Mouse (Mus musculus) R1 (cell line): ENCODE measurements at regions not wholly inside any gene's neighbourhood (a gene's known extent, or its start where the extent isn't known, plus 50 kb on each side); places are given as distances from the start of the nearest gene placed in this dataset.

Experiments
- DNase-seq: peaks from one replicate; pipeline ENCODE4 v3.0.0-alpha.2; 2018; ENCODE audit warnings: low read depth, low spot score

GRCm38 (mm10) chr5:17176771-17177170 lies 196.2 kb upstream of the Speer4f2 start:
- no peak for DNase-seq

- DNase-seq, result no peak
Measured at GRCm38 (mm10) chr5:17208554-17209283, 164.3 kb upstream of the Speer4f2 start.

GRCm38 (mm10) chr5:17210723-17211245 lies 162.2 kb upstream of the Speer4f2 start:
- DNase-seq, result no peak

- peak; percentile 14 for DNase-seq
Measured at GRCm38 (mm10) chr5:17223542-17223941, 149.4 kb upstream of the Speer4f2 start.

- no peak for DNase-seq
Measured at GRCm38 (mm10) chr5:17247732-17248606, 125.0 kb upstream of the Speer4f2 start.

GRCm38 (mm10) chr5:17260541-17261325 lies 112.2 kb upstream of the Speer4f2 start:
- DNase-seq, result no peak

- no peak for DNase-seq
Measured at GRCm38 (mm10) chr5:17262126-17262525, 110.9 kb upstream of the Speer4f2 start.

GRCm38 (mm10) chr5:17271153-17271552 lies 101.8 kb upstream of the Speer4f2 start:
- DNase-seq, result no peak

GRCm38 (mm10) chr5:17271722-17272479 lies 101.1 kb upstream of the Speer4f2 start:
- DNase-seq, result no peak

- DNase-seq, result no peak
Measured at GRCm38 (mm10) chr5:17275346-17275745, 97.6 kb upstream of the Speer4f2 start.

- no peak for DNase-seq
Measured at GRCm38 (mm10) chr5:17276782-17277578, 96.0 kb upstream of the Speer4f2 start.

- DNase-seq, result no peak
Measured at GRCm38 (mm10) chr5:17280203-17280602, 92.8 kb upstream of the Speer4f2 start.

- DNase-seq, result no peak
Measured at GRCm38 (mm10) chr5:17280951-17281350, 92.0 kb upstream of the Speer4f2 start.

- no peak for DNase-seq
Measured at GRCm38 (mm10) chr5:17289028-17289427, 84.0 kb upstream of the Speer4f2 start.

GRCm38 (mm10) chr5:17292559-17292958 lies 80.4 kb upstream of the Speer4f2 start:
- no peak for DNase-seq

- DNase-seq, result no peak
Measured at GRCm38 (mm10) chr5:17296571-17297035, 76.4 kb upstream of the Speer4f2 start.

GRCm38 (mm10) chr5:17299846-17300245 lies 73.1 kb upstream of the Speer4f2 start:
- DNase-seq, result no peak

- no peak for DNase-seq
Measured at GRCm38 (mm10) chr5:17321501-17321900, 51.5 kb upstream of the Speer4f2 start.
